Mouse (Mus musculus) liver, adult (tissue): ENCODE measurements around the gene Rogdi.

Experiments used
- GATA4 ChIP-seq: IDR thresholded peaks from 2 replicates; pipeline ENCODE4 v1.6.1; 2014; ENCODE audit warnings: mild to moderate bottlenecking, low read length; ENCODE audit not compliant: insufficient replicate concordance

Rogdi gene

DNA sequence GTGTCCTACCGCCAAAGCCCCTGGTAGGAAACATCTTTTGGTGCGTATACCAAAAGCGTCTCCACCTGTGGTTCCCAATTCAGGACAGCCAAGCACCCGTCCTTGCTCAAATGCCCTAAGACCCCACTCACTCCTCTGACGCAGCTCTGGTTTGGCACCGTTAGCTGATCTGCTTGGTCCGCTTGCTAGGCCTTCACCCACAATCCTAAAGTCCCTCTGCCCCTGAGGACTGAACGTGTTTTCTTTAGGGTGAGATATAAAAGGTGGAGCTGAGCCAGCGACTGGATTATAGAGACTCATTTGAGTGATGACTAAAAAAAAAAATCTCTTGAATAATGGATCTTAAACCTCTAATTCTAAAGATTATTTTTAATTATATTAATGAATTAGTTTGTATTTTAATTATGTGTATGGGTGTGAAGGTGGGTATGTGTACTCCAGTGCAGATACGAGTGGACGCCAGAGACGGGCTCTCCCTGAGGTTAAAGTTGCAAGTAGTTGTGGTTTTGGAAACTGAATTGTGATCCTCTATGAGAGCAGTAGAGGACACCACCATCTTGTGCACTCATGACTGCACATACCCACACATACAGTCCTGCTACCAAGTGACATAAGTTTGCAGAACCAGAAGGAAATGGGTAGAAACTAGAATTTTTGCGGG is 48.5 kb downstream of the Rogdi start:
- no peak for TF ChIP-seq GATA4

GRCm38 (mm10) chr16:4963797-4964709 is 49.3 kb downstream of the Rogdi start, which contains the start of gene Anks3:
Gene Anks3 (minus strand): TSS chr16:4964205.
- TF ChIP-seq GATA4, result peak; percentile 61; the same call in 1 of the 2 replicates

DNA sequence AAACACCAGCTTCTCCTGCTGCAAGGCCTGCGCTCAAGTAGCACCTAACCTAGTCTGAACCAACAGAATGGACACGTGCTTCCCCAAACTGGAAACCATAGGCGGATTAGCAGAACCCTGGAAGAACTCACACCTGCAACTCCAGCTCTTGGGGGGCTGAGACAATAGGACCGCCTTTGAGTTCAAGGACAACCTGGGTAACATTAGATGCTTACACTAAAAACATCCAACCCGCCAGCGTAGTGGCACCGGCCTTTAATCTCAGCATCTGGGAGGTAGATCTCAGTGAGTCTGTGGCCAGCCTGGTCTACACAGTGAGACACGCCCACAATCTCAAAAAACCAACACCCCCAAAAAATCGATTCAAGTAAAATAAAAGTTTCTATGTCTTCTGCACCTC is 50.0 kb downstream of the Rogdi start:
- no peak for TF ChIP-seq GATA4

GRCm38 (mm10) chr16:4960260-4960659 is 53.1 kb downstream of the Rogdi start:
- no peak for TF ChIP-seq GATA4
